Mouse (Mus musculus) myocyte (in vitro differentiated cells): ENCODE measurements around the gene Vps52. TPM values are rescaled to one million over a fixed set of nuclear protein-coding genes. Genes with fewer than 3 reads are reported as not detected.

ENCODE experiments used
- H3K27me3 ChIP-seq: one replicate; pipeline ENCODE4 v1.6.1; 2011; ENCODE audit not compliant: control insufficient read depth, insufficient read depth, insufficient read length
- H3K36me3 ChIP-seq: one replicate; pipeline ENCODE4 v1.6.1; 2011; ENCODE audit not compliant: control insufficient read depth, insufficient read depth
- H3K4me2 ChIP-seq: one replicate; pipeline ENCODE4 v1.6.1; 2011; ENCODE audit warnings: low read depth, control low read depth
- H3K4me3 ChIP-seq: one replicate; pipeline ENCODE4 v1.5.1; 2011; ENCODE audit warnings: mild to moderate bottlenecking, control low read depth, moderate library complexity
- H3K79me2 ChIP-seq: one replicate; pipeline ENCODE4 v1.6.1; 2011; ENCODE audit not compliant: control insufficient read depth, insufficient read depth
- H3ac ChIP-seq: one replicate; pipeline ENCODE4 v1.6.1; 2011; ENCODE audit not compliant: control insufficient read depth, insufficient read length
- CEBPB ChIP-seq: IDR thresholded peaks from 2 replicates; pipeline ENCODE4 v1.6.1; 2011; ENCODE audit warnings: mild to moderate bottlenecking, moderate library complexity; ENCODE audit not compliant: poor library complexity, insufficient read depth, severe bottlenecking
- E2F4 ChIP-seq: IDR thresholded peaks from one replicate; pipeline ENCODE4 v1.6.1; 2011; ENCODE audit warnings: mild to moderate bottlenecking, control low read depth, moderate library complexity; ENCODE audit not compliant: insufficient read depth
- MAX ChIP-seq: IDR thresholded peaks from one replicate; pipeline ENCODE4 v1.6.1; 2011; ENCODE audit warnings: low read depth, mild to moderate bottlenecking, control low read depth
- MYOD1 ChIP-seq, 3 experiments: IDR thresholded peaks; one replicate each; pipeline ENCODE4 v1.6.1; 2011; ENCODE audit warnings: control low read depth in 2 of 3, low read depth in 2 of 3, mild to moderate bottlenecking in 2 of 3, moderate library complexity in 1 of 3; ENCODE audit not compliant: insufficient read length in 2 of 3, control insufficient read depth in 1 of 3
- MYOG ChIP-seq, 3 experiments: IDR thresholded peaks; one replicate each; pipeline ENCODE4 v1.6.1; 2011; ENCODE audit warnings: control low read depth in 2 of 3, low read depth in 2 of 3, mild to moderate bottlenecking in 2 of 3; ENCODE audit not compliant: insufficient read length in 2 of 3, control insufficient read depth in 1 of 3, insufficient read depth in 1 of 3
- POLR2A ChIP-seq: IDR thresholded peaks from one replicate; pipeline ENCODE4 v1.6.1; 2011; ENCODE audit warnings: low read depth, mild to moderate bottlenecking, control low read depth, moderate library complexity; ENCODE audit not compliant: insufficient read length
- POLR2AphosphoS2 ChIP-seq: IDR thresholded peaks from one replicate; pipeline ENCODE4 v1.6.1; 2011; ENCODE audit warnings: low read depth, control low read depth; ENCODE audit not compliant: insufficient read length
- REST ChIP-seq: IDR thresholded peaks from one replicate; pipeline ENCODE4 v1.6.1; 2011; ENCODE audit warnings: mild to moderate bottlenecking, control low read depth, moderate library complexity; ENCODE audit not compliant: insufficient read depth, insufficient read length
- SRF ChIP-seq: IDR thresholded peaks from one replicate; pipeline ENCODE4 v1.6.1; 2011; ENCODE audit warnings: low read depth; ENCODE audit not compliant: control insufficient read depth, insufficient read length
- TCF12 ChIP-seq: IDR thresholded peaks from one replicate; pipeline ENCODE4 v1.6.1; 2011; ENCODE audit warnings: mild to moderate bottlenecking, control low read depth; ENCODE audit not compliant: poor library complexity, insufficient read depth, severe bottlenecking
- TCF3 ChIP-seq: IDR thresholded peaks from one replicate; pipeline ENCODE4 v1.6.1; 2011; ENCODE audit warnings: low read depth, control low read depth; ENCODE audit not compliant: insufficient read length
- USF1 ChIP-seq: IDR thresholded peaks from one replicate; pipeline ENCODE4 v1.6.1; 2011; ENCODE audit warnings: low read depth, mild to moderate bottlenecking, control low read depth, moderate library complexity
- polyA plus RNA-seq: library from polyadenylated mRNA; unstranded; fragments of >200 nt; fragmentation: generic; extraction: Trizol; gene quantifications from one replicate; pipeline ENCODE4 v1.2.1, GENCODE M21; 2012; ENCODE audit warnings: missing spikeins

Gene Vps52
- polyA plus RNA-seq, 1 experiment = 29.9 TPM

- TF ChIP-seq CEBPB (no peak), TCF12 (no peak), SRF (no peak), MAX (peak; percentile 68), E2F4 (peak; percentile 70), POLR2AphosphoS2 (peak; percentile 25), MYOD1 (IDR thresholded peaks at IDR 0.05; ENCODE audit: control insufficient read depth in 1 of 3, insufficient read length in 2 of 3, low read depth in 2 of 3) (no peak), POLR2A (peak; percentile 47)
- Histone ChIP-seq H3K4me3 (peak within 1 kb of the TSS; percentile 81), H3K79me2 (peaks cover 23% of the 10 kb centered on the region), H3K27me3 (no peaks in the 10 kb centered on the region), H3K36me3 (no peaks in the 10 kb centered on the region), H3K4me2 (peak within 1 kb of the TSS; percentile 87), H3ac (peak within 1 kb of the TSS; percentile 24)
Observed at GRCm38 (mm10) chr17:33940206-33940805, 15.3 kb upstream of the Vps52 start, which contains the start of the genes Pfdn6 and Wdr46. Gene Pfdn6 (minus strand): TSS chr17:33940343. Gene Wdr46 (plus strand): TSS chr17:33940660.

DNA sequence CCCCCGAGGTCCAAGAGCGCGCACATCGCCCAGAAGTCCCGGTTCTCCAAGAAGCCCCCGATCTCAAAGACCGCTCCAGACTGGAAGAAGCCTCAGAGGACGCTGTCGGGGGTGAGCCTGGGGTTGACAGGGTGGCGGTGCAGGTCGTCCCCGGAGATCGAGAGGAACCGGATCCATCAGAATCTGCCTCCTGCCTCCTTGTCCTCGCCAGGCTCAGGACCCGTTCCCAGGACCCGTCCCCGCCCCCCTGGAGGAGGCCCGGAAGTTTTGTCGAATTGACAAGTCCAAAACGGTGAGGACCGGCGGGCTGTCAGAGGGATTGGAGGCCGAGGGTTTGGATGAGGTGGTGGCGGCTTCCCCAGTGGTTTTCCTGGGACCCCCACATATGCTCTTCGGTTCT is 14.6 kb upstream of the Vps52 start:
- TF ChIP-seq CEBPB (no peak), TCF3 (no peak), MYOD1 (IDR thresholded peaks at IDR 0.05; ENCODE audit: control insufficient read depth in 1 of 3, insufficient read length in 2 of 3, low read depth in 2 of 3) (no peak), TCF12 (no peak), MYOG (IDR thresholded peaks at IDR 0.05; ENCODE audit: control insufficient read depth in 1 of 3, insufficient read depth in 1 of 3, insufficient read length in 2 of 3, low read depth in 2 of 3) (no peak), MAX (no peak), SRF (no peak)
- Histone ChIP-seq H3K4me3 (peak overlapping the region; percentile 81), H3K36me3 (no peaks in the 10 kb centered on the region), H3K4me2 (peak overlapping the region; percentile 87), H3K27me3 (no peaks in the 10 kb centered on the region), H3K79me2 (peaks cover 23% of the 10 kb centered on the region), H3ac (peak overlapping the region; percentile 24)

DNA sequence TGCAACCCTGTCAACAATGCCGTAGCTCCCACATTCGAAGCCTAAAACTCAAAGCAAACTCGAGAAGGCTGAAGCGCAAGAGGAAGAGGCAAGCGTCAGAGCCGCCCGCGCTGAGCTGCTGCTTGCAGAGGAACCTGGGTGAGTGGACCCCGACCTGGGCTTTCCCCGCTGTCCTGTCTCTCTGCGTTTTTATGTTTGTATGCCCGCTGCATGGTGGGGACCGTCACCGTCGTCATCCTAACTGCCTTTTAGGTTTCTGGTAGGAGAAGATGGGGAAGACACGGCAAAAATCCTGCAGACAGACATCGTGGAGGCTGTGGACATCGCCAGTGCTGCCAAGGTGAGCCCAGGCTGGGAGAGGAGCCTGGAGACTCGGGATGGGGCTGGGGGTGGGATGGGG is 14.2 kb upstream of the Vps52 start:
- peak overlapping the region; percentile 24 for H3ac ChIP-seq

DNA sequence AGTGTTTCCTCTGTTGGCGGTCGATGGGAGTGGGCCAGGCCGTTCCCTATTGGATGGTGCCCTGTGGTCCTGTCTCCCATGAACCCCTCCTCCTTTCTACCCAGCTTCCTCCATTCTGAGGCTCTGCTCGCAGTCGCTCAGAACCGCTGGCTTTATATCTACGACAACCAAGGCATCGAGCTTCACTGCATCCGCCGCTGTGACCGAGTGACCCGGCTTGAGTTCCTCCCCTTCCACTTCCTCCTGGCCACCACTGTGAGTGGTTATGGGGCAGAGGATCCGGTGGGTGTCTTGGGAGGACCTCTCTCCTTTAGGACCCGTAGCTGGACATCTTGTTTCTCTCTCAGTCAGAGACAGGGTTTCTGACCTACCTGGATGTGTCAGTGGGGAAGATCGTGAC is 12.2 kb upstream of the Vps52 start:
- no peak overlapping the region for H3ac ChIP-seq
- TF ChIP-seq E2F4 (no peak), MYOD1 (IDR thresholded peaks at IDR 0.05; ENCODE audit: control insufficient read depth in 1 of 3, insufficient read length in 2 of 3, low read depth in 2 of 3) (no peak), TCF12 (no peak), SRF (no peak), TCF3 (no peak), REST (no peak), POLR2A (no peak), POLR2AphosphoS2 (no peak), MAX (no peak), USF1 (no peak)
- H3K4me2 ChIP-seq = no peak overlapping the region
- peaks cover 23% of the 10 kb centered on the region for H3K79me2 ChIP-seq
- H3K36me3 ChIP-seq = no peaks in the 10 kb centered on the region
- H3K27me3 ChIP-seq = no peaks in the 10 kb centered on the region
- H3K4me3 ChIP-seq = no peak overlapping the region

More for the DNA sequence above, 14.2 kb upstream of the Vps52 start:
- no peak for TF ChIP-seq CEBPB
- TF ChIP-seq E2F4 = no peak
- TF ChIP-seq SRF = no peak
- no peak for TF ChIP-seq MAX
- TF ChIP-seq USF1 = no peak
- no peak for TF ChIP-seq POLR2A
- TF ChIP-seq TCF3 = no peak
- no peak for TF ChIP-seq POLR2AphosphoS2
- TF ChIP-seq MYOD1 (IDR thresholded peaks at IDR 0.05; ENCODE audit: control insufficient read depth in 1 of 3, insufficient read length in 2 of 3, low read depth in 2 of 3) = no peak
- no peak for TF ChIP-seq MYOG (IDR thresholded peaks at IDR 0.05; ENCODE audit: control insufficient read depth in 1 of 3, insufficient read depth in 1 of 3, insufficient read length in 2 of 3, low read depth in 2 of 3)
- no peak for TF ChIP-seq REST
- no peak for TF ChIP-seq TCF12
- Histone ChIP-seq H3K4me3 (peak overlapping the region; percentile 81), H3K27me3 (no peaks in the 10 kb centered on the region), H3K36me3 (no peaks in the 10 kb centered on the region), H3K79me2 (peaks cover 23% of the 10 kb centered on the region), H3K4me2 (peak overlapping the region; percentile 87)
